Mouse (Mus musculus) heart, postnatal 10 days (tissue): ENCODE measurements around the gene Clk1. TPM values are rescaled to one million over a fixed set of nuclear protein-coding genes. Genes with fewer than 3 reads are reported as not detected.
A peak's percentile ranks its signal among the peaks of the same experiment; 100 is the strongest.
"Not testable (repeated sequence)": the region's sequence is repeated elsewhere in the genome, so short reads cannot be mapped to it uniquely, and the experiment has no call there.

Experiments used
- DNase-seq, 2 experiments: peaks; one replicate each; pipeline ENCODE4 v3.0.0; 2021
- intact Hi-C: fragments of 180-260 bp; cut with DNase I; formaldehyde crosslinking; loops from one replicate; pipeline ENCODE4 v1.15.1; 2025
- total RNA-seq, 2 experiments: library from RNA; stranded (reverse); gene quantifications; 2 replicates each; pipeline ENCODE4 v1.2.3; 2021

The Clk1 gene
- total RNA-seq, 2 experiments from 2014 or later = 62.6 to 80.1 TPM

- intact Hi-C loops = no loop called here
- no peak for DNase-seq
Observed at GRCm38 (mm10) chr1:58409553-58410197, 14.2 kb downstream of the Clk1 start.

DNA sequence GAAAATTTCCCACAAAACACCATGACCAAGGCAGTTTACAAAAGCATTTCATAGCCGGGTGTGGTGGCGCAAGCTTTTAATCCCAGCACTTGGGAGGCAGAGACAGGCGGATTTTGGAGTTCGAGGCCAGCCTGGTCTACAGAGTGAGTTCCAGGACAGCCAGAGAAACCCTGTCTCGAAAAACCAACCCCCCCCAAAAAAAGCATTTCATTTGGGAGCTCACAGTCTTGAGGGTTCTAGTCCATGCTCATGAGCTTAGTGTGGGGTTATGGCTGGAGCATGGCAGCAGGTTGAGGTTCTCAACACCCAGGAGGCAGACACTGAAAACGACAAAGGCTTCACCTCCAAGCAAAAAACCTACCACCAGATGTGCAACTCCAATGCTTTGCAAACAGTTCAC is 15.7 kb downstream of the Clk1 start:
- intact Hi-C loops = no loop called here

DNA sequence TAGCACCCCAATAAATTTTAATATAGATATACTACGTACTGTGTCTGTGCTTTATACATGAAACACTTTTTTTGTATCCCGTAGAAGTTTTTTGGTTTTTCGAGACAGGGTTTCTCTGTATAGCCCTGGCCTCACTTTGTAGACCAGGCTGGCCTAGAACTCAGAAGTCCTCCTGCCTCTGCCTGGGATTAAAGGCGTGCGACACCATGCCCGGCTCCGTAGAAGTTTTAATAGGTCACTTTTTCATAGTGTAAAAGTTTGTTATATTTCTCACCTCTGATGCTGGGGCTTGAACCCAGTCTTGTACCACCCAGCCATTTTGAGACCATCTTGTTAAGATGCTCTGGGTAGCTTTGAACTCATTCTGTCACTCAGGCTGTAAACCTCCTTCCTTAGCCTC is 16.5 kb downstream of the Clk1 start:
- no peak for DNase-seq
- intact Hi-C loops = no loop called here

More for the DNA sequence above, 15.7 kb downstream of the Clk1 start:
- DNase-seq = no peak

DNA sequence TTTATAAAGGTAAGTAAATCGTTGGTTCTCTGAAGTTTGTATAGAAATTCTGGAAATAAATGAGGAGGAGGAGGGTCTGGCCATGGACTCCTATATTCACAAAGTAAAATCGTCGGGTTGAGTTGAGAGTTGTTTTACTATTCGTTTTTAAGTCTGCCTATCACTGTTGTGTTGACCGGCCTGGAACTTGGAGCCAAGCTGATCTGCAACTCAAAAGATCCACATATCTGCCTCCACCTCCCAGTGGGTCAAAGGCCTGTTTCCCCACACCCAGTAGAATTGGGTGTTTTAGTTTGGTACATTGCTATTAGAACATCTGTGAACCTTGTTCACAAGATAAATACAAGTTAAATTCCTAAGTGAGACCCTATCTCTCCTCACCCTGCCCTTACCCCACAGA is 20.1 kb downstream of the Clk1 start:
- DNase-seq = no peak
- intact Hi-C loops = no loop called here

GRCm38 (mm10) chr1:58401396-58401795 is 22.5 kb downstream of the Clk1 start:
- no peak for DNase-seq
- intact Hi-C loops = no loop called here

GRCm38 (mm10) chr1:58397731-58398130 is 26.1 kb downstream of the Clk1 start:
- no peak for DNase-seq
- intact Hi-C loops = loop anchor here (2.0 to 10.0 kb wide), 2 partner anchors 15 to 93 kb away; no protein-coding TSS in a partner anchor

DNA sequence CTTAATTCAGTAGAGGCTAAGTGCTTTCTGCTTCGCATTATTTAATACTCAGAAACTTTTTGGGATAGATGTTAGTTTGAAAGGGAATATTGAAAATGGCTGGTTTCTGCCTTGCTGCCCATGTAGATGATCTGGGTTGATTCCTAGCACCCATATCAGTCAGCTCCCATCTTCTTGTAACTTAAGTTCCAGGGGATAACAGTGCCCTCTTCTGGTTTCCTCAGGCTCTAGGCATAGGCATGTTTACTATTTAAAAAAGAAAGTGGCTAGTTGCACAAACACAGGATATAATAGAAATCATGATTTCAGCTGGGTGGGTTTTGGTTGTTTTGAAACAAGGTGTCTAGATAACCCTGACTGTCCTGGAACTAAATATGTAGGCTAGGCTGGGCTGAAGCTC is 27.7 kb downstream of the Clk1 start:
- DNase-seq = no peak
- intact Hi-C loops = loop anchor here (10.0 kb wide), 1 partner anchor 91 kb away; no protein-coding TSS in a partner anchor

- intact Hi-C loops = loop anchor here (10.0 kb wide), 1 partner anchor 91 kb away; no protein-coding TSS in a partner anchor
- DNase-seq = no peak
Observed at GRCm38 (mm10) chr1:58395341-58395740, 28.5 kb downstream of the Clk1 start.

GRCm38 (mm10) chr1:58393284-58394195 is 30.3 kb downstream of the Clk1 start:
- DNase-seq = peak; percentile 56 to 64
- intact Hi-C loops = loop anchor here (5.0 to 10.0 kb wide), 2 partner anchors 89 to 986 kb away; partner anchors contain the start of genes Maip1 and Tyw5

DNA sequence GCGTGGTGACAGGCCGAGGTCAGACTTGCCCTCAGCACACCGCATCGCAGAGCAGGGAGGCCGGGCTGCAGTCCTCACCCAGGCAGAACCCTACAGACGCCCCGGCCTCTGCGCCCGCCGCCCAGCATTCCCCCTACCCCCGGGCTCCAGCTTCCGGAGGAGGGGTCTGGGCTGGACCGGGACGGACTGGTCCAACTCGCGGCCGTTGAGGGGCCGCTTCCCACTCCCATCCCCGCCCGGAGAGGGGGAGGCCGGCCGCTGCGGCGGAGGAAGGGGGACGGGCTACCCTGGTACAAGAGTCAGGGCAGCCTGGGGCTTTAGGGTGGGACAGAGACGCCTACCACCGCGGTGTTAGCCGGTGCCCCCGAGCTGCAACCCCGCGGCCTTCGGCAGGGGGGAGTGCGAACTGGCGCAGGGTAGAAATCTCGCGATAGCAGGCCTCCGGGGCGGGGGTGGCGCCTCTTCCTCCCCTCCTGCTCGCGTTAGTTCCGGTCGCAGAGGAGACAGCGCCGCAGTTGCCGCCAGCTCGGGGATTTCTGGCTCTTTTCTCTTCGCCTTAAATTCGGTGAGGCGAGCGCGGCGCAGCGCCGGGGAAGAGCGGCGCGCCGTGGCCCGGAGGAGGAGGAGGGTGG is 31.1 kb downstream of the Clk1 start, which contains the start of gene Bzw1:
TSS of gene Bzw1 (plus strand) at position 247 of the 632 bp plus-strand sequence.
- intact Hi-C loops = loop anchor here (5.0 to 10.0 kb wide), 2 partner anchors 88 to 985 kb away; partner anchors contain the start of genes Maip1 and Tyw5
- DNase-seq = peak; percentile 95 to 96

GRCm38 (mm10) chr1:58392268-58392651 is 31.6 kb downstream of the Clk1 start:
- intact Hi-C loops = loop anchor here (5.0 to 10.0 kb wide), 2 partner anchors 87 to 985 kb away; partner anchors contain the start of genes Maip1 and Tyw5
- no peak for DNase-seq

GRCm38 (mm10) chr1:58391421-58392267 is 32.2 kb downstream of the Clk1 start:
- intact Hi-C loops = loop anchor here (5.0 to 10.0 kb wide), 2 partner anchors 87 to 984 kb away; partner anchors contain the start of genes Maip1 and Tyw5
- peak in 1 of 2 experiments; percentile 34 for DNase-seq

DNA sequence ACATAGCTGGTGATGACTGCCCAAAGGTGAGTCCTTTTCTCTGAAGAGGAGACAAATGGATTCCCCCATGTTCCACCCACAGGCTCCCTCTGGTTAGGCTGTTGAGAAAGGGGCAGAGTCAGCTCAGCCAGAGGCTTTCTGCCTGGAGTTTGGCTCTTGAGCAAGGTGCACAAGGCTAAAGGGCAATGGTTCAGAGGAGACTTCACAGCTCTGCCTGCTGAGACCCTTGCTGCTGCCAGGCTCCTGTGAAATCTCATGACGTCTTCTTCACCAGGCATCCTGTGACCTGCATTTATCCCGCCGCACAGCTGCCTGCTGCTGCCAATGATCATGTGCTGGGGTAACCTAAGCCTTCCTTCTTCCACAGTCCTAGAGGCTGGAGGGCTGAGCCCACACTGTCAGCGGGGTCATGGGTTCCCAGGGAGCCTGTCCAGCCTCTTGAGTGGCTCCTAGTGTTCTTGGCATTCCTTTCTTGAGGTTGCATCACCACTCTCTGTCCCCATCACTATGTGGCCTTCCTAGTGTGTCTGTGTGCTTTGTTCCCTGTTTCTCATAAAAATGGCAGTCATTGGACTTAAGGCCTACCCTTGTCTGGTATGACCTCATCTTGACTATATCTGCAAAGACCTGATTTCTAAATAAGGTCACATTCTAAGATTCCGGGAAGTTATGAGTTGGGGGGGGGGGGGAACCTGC is 41.1 kb downstream of the Clk1 start:
- DNase-seq = no peak
- intact Hi-C loops = no loop called here

GRCm38 (mm10) chr1:58375574-58376147 is 48.2 kb downstream of the Clk1 start:
- intact Hi-C loops = no loop called here
- DNase-seq = no peak

DNA sequence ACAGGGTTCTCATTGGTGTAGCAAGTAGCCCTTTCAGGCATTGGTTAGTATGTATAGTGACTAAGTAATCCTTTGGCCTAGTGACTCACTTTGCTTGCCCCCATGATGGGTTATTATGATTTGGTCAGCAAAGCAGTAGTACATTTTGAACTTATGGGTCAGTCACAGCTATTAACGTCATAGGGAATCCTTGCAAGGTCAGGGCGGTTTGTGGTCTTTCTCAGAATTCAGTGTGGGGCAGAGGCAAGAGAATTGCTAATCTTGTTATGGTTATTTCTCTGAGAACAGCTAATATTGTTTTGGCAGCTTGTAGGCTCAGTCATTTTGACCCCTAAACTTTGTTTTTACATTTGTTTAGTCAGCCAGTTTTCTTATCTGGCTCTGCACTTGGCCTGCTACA is 49.6 kb downstream of the Clk1 start:
- DNase-seq, intact Hi-C loops: not testable (repeated sequence)

GRCm38 (mm10) chr1:58369716-58370115 is 54.1 kb downstream of the Clk1 start:
- intact Hi-C loops = no loop called here
- no peak for DNase-seq

DNA sequence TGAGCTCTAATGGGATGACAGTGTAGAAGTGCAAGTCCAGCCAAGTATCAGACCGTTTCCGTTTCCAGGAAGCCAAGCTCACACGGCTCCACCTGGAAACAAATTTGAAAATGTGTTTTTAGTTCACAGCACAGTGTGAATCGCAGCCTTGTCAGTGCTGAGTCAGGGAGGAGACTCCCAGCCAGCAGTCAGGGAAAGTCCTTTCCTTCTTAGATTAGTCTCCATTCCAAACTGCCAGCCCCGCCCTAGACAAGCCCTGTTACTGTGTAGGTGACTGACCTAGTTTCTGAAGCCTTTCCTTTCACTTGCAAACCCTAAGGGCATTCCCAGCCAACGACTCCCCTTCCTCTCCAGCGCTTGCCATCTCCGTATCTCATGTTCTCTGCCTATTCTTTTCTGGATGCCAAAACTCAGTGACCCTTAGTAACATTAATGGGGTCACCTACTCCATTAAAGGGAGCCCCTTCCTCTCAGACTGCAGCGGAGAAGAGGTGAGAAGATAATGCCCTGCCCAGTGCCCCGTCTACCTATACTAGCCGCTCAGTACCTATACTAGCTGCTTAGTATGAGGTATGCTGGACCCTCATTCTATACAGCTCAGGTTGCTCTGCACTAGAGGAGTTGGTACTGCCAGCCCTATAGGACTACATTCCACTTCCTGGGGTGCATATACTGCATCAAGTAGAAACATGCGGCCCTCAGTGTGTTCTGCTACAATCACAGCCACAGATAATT is 57.0 kb downstream of the Clk1 start:
- intact Hi-C loops = no loop called here
- DNase-seq = peak; percentile 24 to 27

DNA sequence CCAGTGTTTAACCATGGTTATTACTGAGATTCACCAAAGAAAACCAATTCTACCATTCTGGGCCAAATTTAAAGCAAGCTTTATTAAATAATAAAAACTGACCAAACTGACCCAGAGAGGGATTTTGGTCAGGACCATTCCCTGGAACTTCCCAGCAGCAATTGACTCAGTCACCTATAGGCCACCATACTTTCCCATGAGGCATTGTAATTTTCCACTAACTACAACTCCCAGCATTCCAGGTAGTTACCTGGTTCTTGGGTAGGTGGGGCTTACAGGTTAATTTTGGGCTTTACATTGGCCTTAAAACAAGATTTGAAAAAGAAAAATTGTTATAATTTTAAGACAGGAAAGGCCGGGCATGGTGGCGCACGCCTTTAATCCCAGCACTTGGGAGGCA is 58.0 kb downstream of the Clk1 start:
- intact Hi-C loops = no loop called here
- DNase-seq = no peak
